Mouse (Mus musculus): ENCODE data around the gene Pin1rt1. TPM values are rescaled to one million over a fixed set of nuclear protein-coding genes. Genes with fewer than 3 reads are reported as not detected.

Pin1rt1 gene
- total and polyA plus RNA-seq, 3 experiments, result 0.07 TPM; not detected in 2

GRCm38 (mm10) chr2:104748652-104749183 lies 32.5 kb upstream of the Pin1rt1 start:
- Histone ChIP-seq H3K9me3 (replicated peaks; ENCODE audit: insufficient read depth, low read length) (no peaks in the 10 kb centered on the region), H3K36me3 (ENCODE audit: control insufficient read depth in 1 of 2, insufficient read depth in 2 of 2, low read length in 2 of 2) (no peaks in the 10 kb centered on the region), H3K27ac (ENCODE audit: control insufficient read depth, low read depth, low read length) (no peak overlapping the region), H3K4me1 (ENCODE audit: control insufficient read depth in 1 of 2, insufficient read depth in 2 of 2, low read length in 2 of 2) (peaks cover 0 to 3% of the 10 kb centered on the region in 2 experiments; a peak in 2 of 4 replicates), H3K4me3 (ENCODE audit: control insufficient read depth in 1 of 2, insufficient read depth in 1 of 2, low read depth in 2 of 2, low read length in 2 of 2) (no peak overlapping the region), H3K27me3 (ENCODE audit: control insufficient read depth in 1 of 2, insufficient read depth in 2 of 2, low read length in 2 of 2) (no peaks in the 10 kb centered on the region), H3K79me2 (ENCODE audit: control insufficient read depth, insufficient read depth, low read length, poor library complexity) (no peaks in the 10 kb centered on the region), H3K9ac (ENCODE audit: control insufficient read depth, low read depth, low read length, poor library complexity, severe bottlenecking) (no peak overlapping the region)
- no peak for DNase-seq (ENCODE audit: low read depth, low spot score)
- TF ChIP-seq GABPA (IDR thresholded peaks at IDR 0.05; ENCODE audit: low read depth, low read length), result no peak
- no peak for TF ChIP-seq RAD21 (IDR thresholded peaks at IDR 0.05; ENCODE audit: low read depth, low read length)
- TF ChIP-seq POLR2AphosphoS2 (IDR thresholded peaks at IDR 0.05; ENCODE audit: low read length), result no peak

- DNase-seq (ENCODE audit: low read depth, low spot score), result peak; percentile 65
- Histone ChIP-seq H3K4me1 (ENCODE audit: control insufficient read depth in 1 of 2, insufficient read depth in 2 of 2, low read length in 2 of 2) (peaks cover 0 to 8% of the 10 kb centered on the region in 2 experiments; a peak in 3 of 4 replicates), H3K79me2 (ENCODE audit: control insufficient read depth, insufficient read depth, low read length, poor library complexity) (peaks cover 4% of the 10 kb centered on the region; the same call in 1 of the 2 replicates), H3K9me3 (replicated peaks; ENCODE audit: insufficient read depth, low read length) (no peaks in the 10 kb centered on the region), H3K36me3 (ENCODE audit: control insufficient read depth in 1 of 2, insufficient read depth in 2 of 2, low read length in 2 of 2) (peaks cover 0 to 7% of the 10 kb centered on the region in 2 experiments; a peak in 2 of 4 replicates), H3K4me3 (ENCODE audit: control insufficient read depth in 1 of 2, insufficient read depth in 1 of 2, low read depth in 2 of 2, low read length in 2 of 2) (no peak overlapping the region), H3K27me3 (ENCODE audit: control insufficient read depth in 1 of 2, insufficient read depth in 2 of 2, low read length in 2 of 2) (no peaks in the 10 kb centered on the region), H3K27ac (ENCODE audit: control insufficient read depth, low read depth, low read length) (no peak overlapping the region), H3K9ac (ENCODE audit: control insufficient read depth, low read depth, low read length, poor library complexity, severe bottlenecking) (no peak overlapping the region)
- TF ChIP-seq MAFK (IDR thresholded peaks at IDR 0.05; ENCODE audit: borderline replicate concordance, low read depth, low read length), result no peak
- TF ChIP-seq GATA1 (IDR thresholded peaks at IDR 0.05; ENCODE audit: low read depth, low read length), result no peak
- TF ChIP-seq GABPA (IDR thresholded peaks at IDR 0.05; ENCODE audit: low read depth, low read length), result no peak
- no peak for TF ChIP-seq JUND (IDR thresholded peaks at IDR 0.05; ENCODE audit: low read depth, low read length)
- TF ChIP-seq MEF2A (IDR thresholded peaks at IDR 0.05; ENCODE audit: extremely low read depth, insufficient replicate concordance, low read depth, low read length, poor library complexity, severe bottlenecking), result no peak
- no peak for TF ChIP-seq MAX (IDR thresholded peaks at IDR 0.05; ENCODE audit: low read length)
- TF ChIP-seq CHD2 (IDR thresholded peaks at IDR 0.05; ENCODE audit: low read length), result no peak
- no peak for TF ChIP-seq SIN3A (IDR thresholded peaks at IDR 0.05; ENCODE audit: low read length)
Observed at GRCm38 (mm10) chr2:104746251-104746650, 30.1 kb upstream of the Pin1rt1 start.

- Histone ChIP-seq H3K27me3 (ENCODE audit: control insufficient read depth in 1 of 2, insufficient read depth in 2 of 2, low read length in 2 of 2) (no peaks in the 10 kb centered on the region), H3K79me2 (ENCODE audit: control insufficient read depth, insufficient read depth, low read length, poor library complexity) (peaks cover 4% of the 10 kb centered on the region; the same call in 1 of the 2 replicates), H3K9me3 (replicated peaks; ENCODE audit: insufficient read depth, low read length) (no peaks in the 10 kb centered on the region), H3K4me1 (ENCODE audit: control insufficient read depth in 1 of 2, insufficient read depth in 2 of 2, low read length in 2 of 2) (peaks cover 0 to 8% of the 10 kb centered on the region in 2 experiments; a peak in 3 of 4 replicates), H3K9ac (ENCODE audit: control insufficient read depth, low read depth, low read length, poor library complexity, severe bottlenecking) (no peak overlapping the region), H3K4me3 (ENCODE audit: control insufficient read depth in 1 of 2, insufficient read depth in 1 of 2, low read depth in 2 of 2, low read length in 2 of 2) (no peak overlapping the region), H3K27ac (ENCODE audit: control insufficient read depth, low read depth, low read length) (no peak overlapping the region), H3K36me3 (ENCODE audit: control insufficient read depth in 1 of 2, insufficient read depth in 2 of 2, low read length in 2 of 2) (peaks cover 0 to 7% of the 10 kb centered on the region in 2 experiments; a peak in 2 of 4 replicates)
- TF ChIP-seq CTCF (IDR thresholded peaks at IDR 0.05 in 2 of 3, conservative IDR thresholded peaks at IDR 0.05 in 1 of 3; ENCODE audit: control insufficient read depth in 1 of 3, insufficient read depth in 1 of 3, low read depth in 2 of 3, low read length in 3 of 3, poor library complexity in 1 of 3, severe bottlenecking in 1 of 3) (peak in 1 of 3 experiments; percentile 9; a peak in 1 of 6 replicates), HCFC1 (IDR thresholded peaks at IDR 0.05; ENCODE audit: low read depth, low read length) (no peak), ETS1 (IDR thresholded peaks at IDR 0.05; ENCODE audit: low read depth, low read length) (no peak), ZC3H11A (IDR thresholded peaks at IDR 0.05; ENCODE audit: low read depth, low read length) (peak; percentile 20; the same call in 1 of the 2 replicates)
- no peak for DNase-seq (ENCODE audit: low read depth, low spot score)
Observed at GRCm38 (mm10) chr2:104743971-104744370, 27.8 kb upstream of the Pin1rt1 start.
